ENCODE assay signal across 7 mouse cellular contexts in genomic region chr2:172370411-172371223, GRCm38 (mm10). TPM values are rescaled to one million over a fixed set of nuclear protein-coding genes. Genes with fewer than 3 reads are reported as not detected.
DNase-seq lines count a peak whose midpoint lies in the region; ATAC-seq lines count a peak whose summit lies in the region.

Aurka (minus strand) TSS chr2:172370535.
Cstf1 (plus strand) TSS chr2:172370681.

- peaks cover 23% of the 10 kb centered on the region for H3K4me1 ChIP-seq in embryonic facial prominence, embryonic 12.5 days
- peaks cover 9% of the 10 kb centered on the region for H3K4me1 ChIP-seq in limb, embryonic 11.5 days (ENCODE audit: control insufficient read depth, insufficient read depth, low read length)
- H3K4me1 ChIP-seq in midbrain, embryonic 14.5 days (ENCODE audit: control insufficient read depth, insufficient read depth, low read length): peaks cover 13% of the 10 kb centered on the region

- H3K4me2 ChIP-seq in embryonic facial prominence, embryonic 12.5 days (replicated peaks): peak within 1 kb of the TSS; percentile 85
- H3K4me2 ChIP-seq in limb, embryonic 11.5 days (ENCODE audit: low read depth, severe bottlenecking): peak within 1 kb of the TSS; percentile 66
- H3K4me2 ChIP-seq in midbrain, embryonic 14.5 days (ENCODE audit: low read length): peak within 1 kb of the TSS; percentile 87

- WGBS in embryonic facial prominence, embryonic 12.5 days: under 1% methylated on average over 66 of the region's 66 CpGs
- WGBS in limb, embryonic 11.5 days: under 1% methylated on average over 63 of the region's 66 CpGs
- under 1% methylated on average over 66 of the region's 66 CpGs for WGBS in midbrain, embryonic 14.5 days

- H3K36me3 ChIP-seq in embryonic facial prominence, embryonic 12.5 days: peaks cover 50% of the 10 kb centered on the region
- peaks cover 25% of the 10 kb centered on the region; the same call in 1 of the 2 replicates for H3K36me3 ChIP-seq in limb, embryonic 11.5 days (ENCODE audit: control insufficient read depth, insufficient read depth, low read length)
- H3K36me3 ChIP-seq in midbrain, embryonic 14.5 days (ENCODE audit: control insufficient read depth, insufficient read depth, low read length): peaks cover 27% of the 10 kb centered on the region

- ATAC-seq in embryonic facial prominence, embryonic 12.5 days (ENCODE audit: insufficient number of reproducible peaks, insufficient read depth, low FRiP score, low TSS enrichment): peak; percentile 97
- peak; percentile 95 for ATAC-seq in limb, embryonic 11.5 days (ENCODE audit: insufficient number of reproducible peaks, low FRiP score, low TSS enrichment, low read depth)
- peak; percentile 98 for ATAC-seq in midbrain, embryonic 14.5 days (ENCODE audit: low FRiP score, low TSS enrichment)

- no peaks in the 10 kb centered on the region for H3K27me3 ChIP-seq in embryonic facial prominence, embryonic 12.5 days
- no peaks in the 10 kb centered on the region for H3K27me3 ChIP-seq in limb, embryonic 11.5 days (ENCODE audit: control insufficient read depth, insufficient read depth, low read length)
- H3K27me3 ChIP-seq in midbrain, embryonic 14.5 days (ENCODE audit: control insufficient read depth, insufficient read depth, low read length): no peaks in the 10 kb centered on the region

- DNase-seq in adrenal gland, postnatal 25 days: peak; percentile 94
- DNase-seq in heart, adult 11 months: peak; percentile 100
- peak; percentile 98 for DNase-seq in kidney, adult 18-20 months
- DNase-seq in limb, embryonic 11.5 days (ENCODE audit: low spot score): peak; percentile 94
- DNase-seq in midbrain, embryonic 14.5 days: peak; percentile 97
- DNase-seq in spleen, adult 18-20 months: peak; percentile 87 to 91

- peak within 1 kb of the TSS; percentile 81 for H3K27ac ChIP-seq in embryonic facial prominence, embryonic 12.5 days
- H3K27ac ChIP-seq in limb, embryonic 11.5 days (replicated peaks; ENCODE audit: low read depth, low read length): peak within 1 kb of the TSS; percentile 73
- peak within 1 kb of the TSS; percentile 86 for H3K27ac ChIP-seq in midbrain, embryonic 14.5 days (replicated peaks; ENCODE audit: low read depth, low read length)

- H3K9ac ChIP-seq in embryonic facial prominence, embryonic 12.5 days: peak within 1 kb of the TSS; percentile 94
- H3K9ac ChIP-seq in limb, embryonic 11.5 days (ENCODE audit: low read length): peak within 1 kb of the TSS; percentile 94
- H3K9ac ChIP-seq in midbrain, embryonic 14.5 days (replicated peaks; ENCODE audit: low read length): peak within 1 kb of the TSS; percentile 87

- H3K4me3 ChIP-seq in embryonic facial prominence, embryonic 12.5 days: peak within 1 kb of the TSS; percentile 92
- peak within 1 kb of the TSS; percentile 93 for H3K4me3 ChIP-seq in limb, embryonic 11.5 days (ENCODE audit: low read depth, low read length)
- peak within 1 kb of the TSS; percentile 83 for H3K4me3 ChIP-seq in midbrain, embryonic 14.5 days (replicated peaks; ENCODE audit: low read depth, low read length)

- H3K9me3 ChIP-seq in embryonic facial prominence, embryonic 12.5 days: no peaks in the 10 kb centered on the region
- no peaks in the 10 kb centered on the region for H3K9me3 ChIP-seq in limb, embryonic 11.5 days (ENCODE audit: control insufficient read depth, low read length)
- no peaks in the 10 kb centered on the region for H3K9me3 ChIP-seq in midbrain, embryonic 14.5 days (ENCODE audit: control insufficient read depth, low read length)

RNA-seq across cellular contexts. Expression of gene Aurka, which starts in this region (rescaled TPM):
- total RNA-seq in adrenal gland, postnatal 25 days (2021): 6.7 and 9.6 TPM in 2 replicates
- polyA plus RNA-seq in embryonic facial prominence, embryonic 12.5 days (2016; fragmentation: Nextera tagmentation; extraction: Ambion mirVana): 131 TPM in 2 replicates
- 219 and 224 TPM in 2 replicates for polyA plus RNA-seq in limb, embryonic 11.5 days (2014; fragmentation: Nextera tagmentation; extraction: Ambion mirVana)
- 14.0 and 25.4 TPM in 2 replicates for polyA plus RNA-seq in midbrain, embryonic 14.5 days (2014; fragmentation: Nextera tagmentation; extraction: Ambion mirVana)

RNA-seq across cellular contexts. Expression of gene Cstf1, which starts in this region (rescaled TPM):
- 34.0 and 36.4 TPM in 2 replicates for total RNA-seq in adrenal gland, postnatal 25 days (2021)
- polyA plus RNA-seq in embryonic facial prominence, embryonic 12.5 days (2016; fragmentation: Nextera tagmentation; extraction: Ambion mirVana): 44.0 and 44.9 TPM in 2 replicates
- polyA plus RNA-seq in limb, embryonic 11.5 days (2014; fragmentation: Nextera tagmentation; extraction: Ambion mirVana): 52.1 and 60.3 TPM in 2 replicates
- 31.8 and 34.6 TPM in 2 replicates for polyA plus RNA-seq in midbrain, embryonic 14.5 days (2014; fragmentation: Nextera tagmentation; extraction: Ambion mirVana)

Comparison
In these comparisons a context has a peak if more than half of its experiments do, and no peak if none do; other contexts are left out.
1. Peak in every context shown above with its lines: DNase-seq, ATAC-seq, H3K4me3 ChIP-seq and H3K27ac ChIP-seq.